Mouse (Mus musculus) heart, postnatal 0 days (tissue): ENCODE measurements around the gene G6pc2.

Experiments used
- CTCF ChIP-seq: IDR thresholded peaks from 2 replicates; pipeline ENCODE4 v1.5.1; 2016; ENCODE audit warnings: antibody characterized with exemption, control low read depth, low read depth
- EP300 ChIP-seq: IDR thresholded peaks from 2 replicates; pipeline ENCODE4 v1.6.1; 2016; ENCODE audit warnings: antibody characterized with exemption, low read depth

GRCm38 (mm10) chr2:69215242-69215641 lies 4.4 kb downstream of the G6pc2 start:
- TF ChIP-seq CTCF = no peak
- no peak for TF ChIP-seq EP300
